Mouse (Mus musculus) midbrain, embryonic 13.5 days (tissue): ENCODE data around the gene Slc24a4. TPM values are rescaled to one million over a fixed set of nuclear protein-coding genes. Genes with fewer than 3 reads are reported as not detected.

ENCODE experiments used
- ATAC-seq: fragments of 200-750 bp; cut with Nextera tagmentation; 2 replicates; pipeline ENCODE4 v1.8.0; 2017; ENCODE audit warnings: mild to moderate bottlenecking, moderate TSS enrichment, moderate library complexity
- H3K27ac ChIP-seq: fragments of 300-500 bp; sonication (generic); 2 replicates; pipeline ENCODE4 v1.5.1; 2015; ENCODE audit warnings: inconsistent platforms, mild to moderate bottlenecking, moderate library complexity
- H3K27me3 ChIP-seq: fragments of 300-500 bp; sonication (generic); 2 replicates; pipeline ENCODE4 v1.6.1; 2015; ENCODE audit warnings: mild to moderate bottlenecking, inconsistent platforms
- H3K36me3 ChIP-seq: fragments of 300-500 bp; sonication (generic); 2 replicates; pipeline ENCODE4 v1.6.1; 2015; ENCODE audit warnings: mild to moderate bottlenecking, inconsistent platforms
- H3K4me1 ChIP-seq: fragments of 300-500 bp; sonication (generic); replicated peaks from 2 replicates; pipeline ENCODE4 v1.6.1; 2015; ENCODE audit warnings: inconsistent platforms
- H3K4me2 ChIP-seq: fragments of 300-500 bp; sonication (generic); replicated peaks from 2 replicates; pipeline ENCODE4 v1.6.1; 2015; ENCODE audit warnings: moderate library complexity, mild to moderate bottlenecking, inconsistent platforms
- H3K4me3 ChIP-seq: fragments of 300-500 bp; sonication (generic); replicated peaks from 2 replicates; pipeline ENCODE4 v1.5.1; 2015; ENCODE audit warnings: mild to moderate bottlenecking, inconsistent platforms
- H3K9ac ChIP-seq: fragments of 300-500 bp; sonication (generic); replicated peaks from 2 replicates; pipeline ENCODE4 v1.6.1; 2015; ENCODE audit warnings: mild to moderate bottlenecking, inconsistent platforms
- H3K9me3 ChIP-seq: fragments of 300-500 bp; sonication (generic); 2 replicates; pipeline ENCODE4 v1.6.1; 2016; ENCODE audit warnings: mild to moderate bottlenecking, inconsistent platforms
- whole genome bisulfite sequencing: fragments of 180-500 bp; shearing (Covaris S2); methylation state at CpG from one replicate; pipeline ENCODE4 v1.1.7; 2015; 5-methylcytosine and 5-hydroxymethylcytosine counted together
- polyA plus RNA-seq: library from polyadenylated mRNA; unstranded; fragments of >200 nt; fragmentation: Nextera tagmentation; extraction: Ambion mirVana; gene quantifications from 2 replicates; pipeline ENCODE4 v1.2.1, GENCODE M21; 2015

The Slc24a4 gene
- polyA plus RNA-seq, 1 experiment from 2014 or later = 1.3 TPM

DNA sequence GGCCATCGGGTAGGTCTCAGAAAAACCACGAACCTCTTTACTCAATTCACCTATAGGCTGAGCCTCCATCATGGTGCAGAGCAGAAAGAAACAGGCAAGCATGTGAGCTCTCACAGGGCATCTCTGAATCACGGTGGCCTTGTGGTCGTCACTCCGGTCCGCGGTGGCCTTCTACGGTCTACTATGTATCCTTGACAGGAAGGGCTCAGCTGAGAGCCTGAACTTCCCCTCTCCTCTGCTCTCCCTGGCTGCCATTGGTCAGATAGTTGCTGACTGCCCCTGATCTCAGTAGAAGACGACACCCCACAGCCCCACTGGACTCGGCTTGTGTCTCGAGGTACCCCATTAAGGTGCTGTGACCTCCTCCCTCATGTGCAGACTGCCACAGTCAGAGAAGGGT lies 44.2 kb downstream of the Slc24a4 start:
- no peaks in the 10 kb centered on the region for H3K36me3 ChIP-seq
- H3K9me3 ChIP-seq = no peaks in the 10 kb centered on the region
- H3K4me2 ChIP-seq = no peak overlapping the region
- ATAC-seq = no peak
- no peak overlapping the region for H3K9ac ChIP-seq
- WGBS = 91% methylated on average over 11 of the region's 11 CpGs
- no peaks in the 10 kb centered on the region for H3K27me3 ChIP-seq
- no peak overlapping the region for H3K4me3 ChIP-seq
- H3K4me1 ChIP-seq = no peaks in the 10 kb centered on the region
- H3K27ac ChIP-seq = no peak overlapping the region

- no peaks in the 10 kb centered on the region for H3K4me1 ChIP-seq
- no peak overlapping the region for H3K4me3 ChIP-seq
- no peaks in the 10 kb centered on the region for H3K36me3 ChIP-seq
- H3K9ac ChIP-seq = no peak overlapping the region
- no peaks in the 10 kb centered on the region for H3K9me3 ChIP-seq
- H3K4me2 ChIP-seq = no peak overlapping the region
- ATAC-seq = no peak
- H3K27me3 ChIP-seq = no peaks in the 10 kb centered on the region
- 86% methylated on average over 5 of the region's 5 CpGs for WGBS
- H3K27ac ChIP-seq = no peak overlapping the region
Observed at GRCm38 (mm10) chr12:102173345-102173744, 44.8 kb downstream of the Slc24a4 start.

- H3K9me3 ChIP-seq = no peaks in the 10 kb centered on the region
- no peaks in the 10 kb centered on the region for H3K36me3 ChIP-seq
- H3K9ac ChIP-seq = no peak overlapping the region
- no peak overlapping the region for H3K4me2 ChIP-seq
- 87% methylated on average over 18 of the region's 18 CpGs for WGBS
- no peak overlapping the region for H3K27ac ChIP-seq
- H3K27me3 ChIP-seq = no peaks in the 10 kb centered on the region
- ATAC-seq = no peak
- peaks cover 14% of the 10 kb centered on the region; the same call in 1 of the 2 replicates for H3K4me1 ChIP-seq
- no peak overlapping the region for H3K4me3 ChIP-seq
Observed at GRCm38 (mm10) chr12:102180371-102181074, 52.0 kb downstream of the Slc24a4 start.

DNA sequence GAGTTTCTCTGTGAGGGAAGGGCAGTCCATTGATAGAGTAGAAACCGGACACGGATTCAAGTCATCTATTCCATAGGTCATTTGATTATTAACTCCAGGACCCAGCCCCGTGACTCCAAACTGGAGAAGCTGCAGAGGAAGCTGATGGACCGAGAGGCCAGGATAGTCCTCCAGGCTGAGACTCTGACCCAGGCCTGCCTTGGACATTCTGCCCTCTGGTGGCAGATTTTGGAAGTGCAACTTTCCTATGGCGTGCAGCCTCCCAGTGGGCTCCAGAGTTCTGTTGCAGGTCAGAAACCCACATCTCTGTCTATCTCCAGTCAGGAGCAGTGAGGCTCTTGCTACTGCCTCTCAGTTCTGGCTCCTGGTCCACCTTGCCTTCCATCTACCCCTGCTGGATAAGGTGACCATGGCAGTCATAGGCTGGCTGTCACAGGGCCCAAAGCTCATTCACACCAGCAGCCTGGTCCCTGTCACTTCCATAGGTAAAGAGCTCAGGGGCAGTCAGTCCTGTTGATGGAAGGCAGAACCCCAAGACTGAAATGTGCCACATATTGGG lies 53.3 kb downstream of the Slc24a4 start:
- Histone ChIP-seq H3K27me3 (no peaks in the 10 kb centered on the region), H3K27ac (no peak overlapping the region), H3K36me3 (no peaks in the 10 kb centered on the region), H3K4me1 (peaks cover 14% of the 10 kb centered on the region; the same call in 1 of the 2 replicates), H3K4me2 (no peak overlapping the region), H3K4me3 (no peak overlapping the region), H3K9ac (no peak overlapping the region), H3K9me3 (0 out of 2 replicates have a peak, but pooled peaks cover 2% of the 10 kb centered on the region)
- 48% methylated on average over 5 of the region's 5 CpGs for WGBS
- peak; percentile 25; the same call in 1 of the 2 replicates for ATAC-seq

DNA sequence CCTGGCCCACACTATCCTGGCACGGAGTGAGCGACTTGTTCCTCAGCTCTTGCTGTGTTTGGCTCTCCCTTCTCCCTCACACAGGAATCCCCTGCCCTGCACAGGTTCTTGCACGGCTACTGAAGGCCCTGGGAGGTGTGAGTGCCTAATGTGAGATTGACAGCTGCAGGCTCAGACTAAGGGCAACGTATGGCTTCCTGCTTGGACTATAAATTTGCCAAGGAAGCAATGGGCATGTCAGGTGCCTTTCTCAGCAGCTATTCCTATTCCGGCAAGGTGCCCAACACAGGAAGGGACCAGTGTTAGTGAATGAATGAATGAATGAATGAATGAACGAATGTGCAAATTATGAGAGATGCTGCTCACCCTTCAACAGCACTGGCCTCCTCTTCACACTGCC lies 54.1 kb downstream of the Slc24a4 start:
- Histone ChIP-seq H3K9ac (no peak overlapping the region), H3K27me3 (no peaks in the 10 kb centered on the region), H3K4me1 (peaks cover 14% of the 10 kb centered on the region; the same call in 1 of the 2 replicates), H3K4me3 (no peak overlapping the region), H3K4me2 (no peak overlapping the region), H3K9me3 (0 out of 2 replicates have a peak, but pooled peaks cover 2% of the 10 kb centered on the region), H3K27ac (no peak overlapping the region), H3K36me3 (no peaks in the 10 kb centered on the region)
- ATAC-seq = 0 out of 2 replicates have a peak, but pooled peaks have one; percentile 5
- WGBS = 79% methylated on average over 6 of the region's 6 CpGs

- ATAC-seq = peak; percentile 51
Observed at GRCm38 (mm10) chr12:102183201-102183600, 54.7 kb downstream of the Slc24a4 start.

DNA sequence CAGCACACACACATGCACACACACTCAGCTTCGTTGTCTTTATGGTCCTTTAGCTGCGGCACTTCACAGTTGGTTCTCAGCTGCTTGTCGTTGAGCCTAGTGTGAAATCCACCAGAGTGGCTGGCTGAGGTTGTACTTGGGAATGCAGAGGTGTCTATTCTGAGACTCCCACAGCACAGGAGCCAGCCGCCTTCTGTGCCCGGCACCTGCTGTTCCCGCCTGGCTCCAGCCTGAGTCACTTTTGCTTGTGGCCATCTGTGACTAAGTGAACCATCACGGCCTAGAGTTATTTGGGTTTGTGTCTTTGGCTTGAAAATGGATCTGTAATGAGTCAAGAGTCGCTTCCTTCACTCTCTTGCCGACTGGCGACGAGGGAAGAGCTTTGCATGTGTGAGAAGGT lies 62.3 kb downstream of the Slc24a4 start:
- no peak overlapping the region for H3K4me3 ChIP-seq
- WGBS = 90% methylated on average over 11 of the region's 11 CpGs
- H3K36me3 ChIP-seq = no peaks in the 10 kb centered on the region
- H3K27me3 ChIP-seq = no peaks in the 10 kb centered on the region
- no peak overlapping the region for H3K27ac ChIP-seq
- no peak overlapping the region for H3K9ac ChIP-seq
- H3K9me3 ChIP-seq = 0 out of 2 replicates have a peak, but pooled peaks cover 9% of the 10 kb centered on the region
- no peaks in the 10 kb centered on the region for H3K4me1 ChIP-seq
- H3K4me2 ChIP-seq = no peak overlapping the region
- no peak for ATAC-seq

More at GRCm38 (mm10) chr12:102183201-102183600, 54.7 kb downstream of the Slc24a4 start:
- Histone ChIP-seq H3K9ac (no peak overlapping the region), H3K27ac (no peak overlapping the region), H3K36me3 (no peaks in the 10 kb centered on the region), H3K9me3 (0 out of 2 replicates have a peak, but pooled peaks cover 4% of the 10 kb centered on the region), H3K4me2 (no peak overlapping the region), H3K4me1 (peaks cover 14% of the 10 kb centered on the region; the same call in 1 of the 2 replicates), H3K27me3 (no peaks in the 10 kb centered on the region), H3K4me3 (no peak overlapping the region)
- WGBS = 47% methylated on average over 9 of the region's 9 CpGs

DNA sequence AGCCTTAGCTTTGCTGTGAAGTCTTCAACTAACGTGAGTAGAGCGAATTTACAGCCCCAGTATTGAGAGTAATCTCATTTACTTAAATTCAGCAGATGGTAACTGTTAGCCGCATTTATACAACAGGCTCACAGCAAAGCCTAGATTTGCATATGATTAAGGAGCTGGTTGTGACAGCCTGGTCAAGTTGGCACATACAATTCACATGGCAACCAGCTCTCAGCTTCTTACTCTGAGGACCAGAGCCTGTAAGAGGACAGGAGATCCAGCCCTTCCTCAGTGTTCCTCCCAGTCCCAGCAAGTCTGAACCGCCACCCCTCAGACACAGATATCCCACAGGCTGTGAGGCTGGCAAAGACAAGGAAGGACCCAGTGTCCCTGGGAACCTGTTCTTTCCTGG lies 73.0 kb downstream of the Slc24a4 start:
- H3K27me3 ChIP-seq = no peaks in the 10 kb centered on the region
- H3K4me3 ChIP-seq = no peak overlapping the region
- peak overlapping the region; percentile 32; the same call in 1 of the 2 replicates for H3K27ac ChIP-seq
- H3K9ac ChIP-seq = no peak overlapping the region
- no peaks in the 10 kb centered on the region for H3K9me3 ChIP-seq
- peaks cover 33% of the 10 kb centered on the region for H3K4me1 ChIP-seq
- peak; percentile 70 for ATAC-seq
- no peak overlapping the region for H3K4me2 ChIP-seq
- H3K36me3 ChIP-seq = no peaks in the 10 kb centered on the region
- 30% methylated on average over 4 of the region's 4 CpGs for WGBS

DNA sequence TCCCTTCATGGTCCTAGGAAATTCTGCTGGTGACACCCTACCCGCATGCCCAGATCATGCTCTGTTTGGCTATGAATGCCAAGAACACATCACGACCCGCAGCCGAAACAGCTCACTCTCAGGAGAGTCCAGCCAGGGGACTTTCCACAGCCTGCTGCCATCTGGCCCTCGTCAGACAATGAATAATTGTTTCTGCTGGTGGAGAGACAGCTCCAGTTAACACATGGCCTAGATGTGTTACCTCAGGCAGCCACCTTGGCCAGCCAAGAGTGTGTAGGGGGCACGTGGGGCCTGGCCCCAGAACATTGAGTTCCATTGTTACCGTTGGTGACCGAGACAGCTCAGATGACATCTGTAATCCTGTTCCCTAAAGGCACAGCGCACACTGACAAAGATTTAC lies 74.4 kb downstream of the Slc24a4 start:
- no peaks in the 10 kb centered on the region for H3K36me3 ChIP-seq
- no peak overlapping the region for H3K27ac ChIP-seq
- no peak overlapping the region for H3K9ac ChIP-seq
- no peak overlapping the region for H3K4me2 ChIP-seq
- H3K4me1 ChIP-seq = peaks cover 33% of the 10 kb centered on the region
- H3K27me3 ChIP-seq = no peaks in the 10 kb centered on the region
- no peak overlapping the region for H3K4me3 ChIP-seq
- no peaks in the 10 kb centered on the region for H3K9me3 ChIP-seq
- WGBS = 48% methylated on average over 9 of the region's 9 CpGs
- peak; percentile 38; the same call in 1 of the 2 replicates for ATAC-seq

GRCm38 (mm10) chr12:102206471-102206870 lies 77.9 kb downstream of the Slc24a4 start:
- Histone ChIP-seq H3K36me3 (no peaks in the 10 kb centered on the region), H3K9me3 (no peaks in the 10 kb centered on the region), H3K4me1 (peaks cover 15% of the 10 kb centered on the region), H3K4me2 (no peak overlapping the region), H3K4me3 (no peak overlapping the region), H3K27me3 (no peaks in the 10 kb centered on the region), H3K27ac (no peak overlapping the region), H3K9ac (no peak overlapping the region)
- 79% methylated on average over 1 of the region's 1 CpGs for WGBS
- ATAC-seq = no peak

DNA sequence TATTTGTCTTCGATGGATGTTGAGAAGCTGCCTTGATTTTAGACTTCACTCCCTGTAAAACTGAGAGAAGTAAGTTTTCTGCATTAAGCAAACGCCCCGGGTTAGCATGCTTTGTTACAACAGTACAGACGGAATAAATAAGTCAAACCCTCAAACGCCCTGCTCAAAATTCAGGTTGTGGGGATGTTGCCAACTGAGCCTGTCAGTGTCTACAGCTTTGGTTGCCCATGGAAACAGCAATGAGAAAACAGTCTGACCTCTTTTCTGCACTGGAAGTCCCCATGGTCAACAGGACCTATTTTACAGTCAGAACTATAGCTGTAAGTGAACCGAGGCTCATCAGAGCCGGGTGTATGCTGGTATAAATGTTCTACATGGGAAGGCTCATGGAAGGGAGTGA lies 78.7 kb downstream of the Slc24a4 start:
- Histone ChIP-seq H3K27me3 (no peaks in the 10 kb centered on the region), H3K4me1 (peaks cover 8% of the 10 kb centered on the region), H3K9ac (no peak overlapping the region), H3K4me2 (no peak overlapping the region), H3K36me3 (no peaks in the 10 kb centered on the region), H3K27ac (no peak overlapping the region), H3K4me3 (no peak overlapping the region), H3K9me3 (no peaks in the 10 kb centered on the region)
- 90% methylated on average over 7 of the region's 7 CpGs for WGBS
- no peak for ATAC-seq

DNA sequence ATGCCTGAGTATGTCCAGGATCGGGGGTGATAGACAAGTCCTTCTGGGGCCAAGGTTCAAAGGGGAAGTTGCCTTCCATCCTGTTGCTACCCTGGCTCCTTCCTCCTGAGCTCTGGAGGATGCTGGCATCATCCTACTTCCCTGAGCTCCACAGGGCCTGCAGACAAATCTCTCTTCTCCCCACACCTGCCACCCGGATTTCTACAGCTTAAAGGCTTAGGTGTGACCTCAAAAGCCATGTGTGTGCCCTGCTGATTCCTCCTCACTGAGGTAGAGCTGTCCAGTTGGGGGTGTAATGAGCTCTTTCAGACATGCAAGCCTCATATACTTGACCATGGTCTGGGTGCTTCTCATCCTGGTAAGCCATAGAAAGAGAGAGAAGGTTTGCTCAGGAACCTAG lies 82.3 kb downstream of the Slc24a4 start:
- no peaks in the 10 kb centered on the region for H3K9me3 ChIP-seq
- no peak overlapping the region for H3K9ac ChIP-seq
- WGBS = 78% methylated on average over 2 of the region's 2 CpGs
- ATAC-seq = no peak
- H3K27ac ChIP-seq = no peak overlapping the region
- no peaks in the 10 kb centered on the region for H3K36me3 ChIP-seq
- H3K27me3 ChIP-seq = no peaks in the 10 kb centered on the region
- H3K4me3 ChIP-seq = no peak overlapping the region
- H3K4me1 ChIP-seq = no peaks in the 10 kb centered on the region; the same call in 1 of the 2 replicates
- no peak overlapping the region for H3K4me2 ChIP-seq
